Mouse (Mus musculus): ENCODE data around the gene Olfr995. TPM values are rescaled to one million over a fixed set of nuclear protein-coding genes. Genes with fewer than 3 reads are reported as not detected.

Olfr995 gene
- polyA plus RNA-seq, 1 experiment from 2014 or later, result not detected

Other genes starting within 250 kb of the Olfr995 start
- gene Lrrc55, start 246.4 kb downstream of the Olfr995 start, polyA plus RNA-seq (2014; fragmentation: Nextera tagmentation; extraction: Ambion mirVana), result 1.1 and 2.3 TPM in 2 replicates
- not detected in 2 replicates for gene Olfr987, start 104.3 kb downstream of the Olfr995 start, polyA plus RNA-seq (2014; fragmentation: Nextera tagmentation; extraction: Ambion mirVana)
- gene Olfr988, start 80.4 kb downstream of the Olfr995 start, polyA plus RNA-seq (2014; fragmentation: Nextera tagmentation; extraction: Ambion mirVana), result not detected in 2 replicates
- gene Olfr992, start 34.2 kb downstream of the Olfr995 start, polyA plus RNA-seq (2014; fragmentation: Nextera tagmentation; extraction: Ambion mirVana), result not detected in 2 replicates
- gene Olfr993, start 28.8 kb downstream of the Olfr995 start, polyA plus RNA-seq (2014; fragmentation: Nextera tagmentation; extraction: Ambion mirVana), result not detected in 2 replicates
- gene Olfr994, start 7.2 kb downstream of the Olfr995 start, polyA plus RNA-seq (2014; fragmentation: Nextera tagmentation; extraction: Ambion mirVana), result not detected in 2 replicates
- 0.17 TPM in 1 of 2 replicates, not detected in the other for gene 4833423E24Rik, start 75.4 kb upstream of the Olfr995 start, polyA plus RNA-seq (2014; fragmentation: Nextera tagmentation; extraction: Ambion mirVana)
- gene Olfr996, start 135.6 kb upstream of the Olfr995 start, polyA plus RNA-seq (2014; fragmentation: Nextera tagmentation; extraction: Ambion mirVana), result not detected in 2 replicates
- not detected in 2 replicates for gene Olfr998, start 145.3 kb upstream of the Olfr995 start, polyA plus RNA-seq (2014; fragmentation: Nextera tagmentation; extraction: Ambion mirVana)
- not detected in 2 replicates for gene Olfr1000, start 168.3 kb upstream of the Olfr995 start, polyA plus RNA-seq (2014; fragmentation: Nextera tagmentation; extraction: Ambion mirVana)
- gene Olfr1002, start 207.1 kb upstream of the Olfr995 start, polyA plus RNA-seq (2014; fragmentation: Nextera tagmentation; extraction: Ambion mirVana), result not detected in 2 replicates
- gene Olfr154, start 220.8 kb upstream of the Olfr995 start, polyA plus RNA-seq (2014; fragmentation: Nextera tagmentation; extraction: Ambion mirVana), result not detected in 2 replicates
- not detected in 2 replicates for gene Olfr1006, start 235.1 kb upstream of the Olfr995 start, polyA plus RNA-seq (2014; fragmentation: Nextera tagmentation; extraction: Ambion mirVana)
- not detected in 2 replicates for gene Olfr1008, start 245.8 kb upstream of the Olfr995 start, polyA plus RNA-seq (2014; fragmentation: Nextera tagmentation; extraction: Ambion mirVana)

Measured in hindbrain, embryonic 11.5 days (tissue).